8 mouse cellular contexts compared by ENCODE assay signal in the genomic region with DNA sequence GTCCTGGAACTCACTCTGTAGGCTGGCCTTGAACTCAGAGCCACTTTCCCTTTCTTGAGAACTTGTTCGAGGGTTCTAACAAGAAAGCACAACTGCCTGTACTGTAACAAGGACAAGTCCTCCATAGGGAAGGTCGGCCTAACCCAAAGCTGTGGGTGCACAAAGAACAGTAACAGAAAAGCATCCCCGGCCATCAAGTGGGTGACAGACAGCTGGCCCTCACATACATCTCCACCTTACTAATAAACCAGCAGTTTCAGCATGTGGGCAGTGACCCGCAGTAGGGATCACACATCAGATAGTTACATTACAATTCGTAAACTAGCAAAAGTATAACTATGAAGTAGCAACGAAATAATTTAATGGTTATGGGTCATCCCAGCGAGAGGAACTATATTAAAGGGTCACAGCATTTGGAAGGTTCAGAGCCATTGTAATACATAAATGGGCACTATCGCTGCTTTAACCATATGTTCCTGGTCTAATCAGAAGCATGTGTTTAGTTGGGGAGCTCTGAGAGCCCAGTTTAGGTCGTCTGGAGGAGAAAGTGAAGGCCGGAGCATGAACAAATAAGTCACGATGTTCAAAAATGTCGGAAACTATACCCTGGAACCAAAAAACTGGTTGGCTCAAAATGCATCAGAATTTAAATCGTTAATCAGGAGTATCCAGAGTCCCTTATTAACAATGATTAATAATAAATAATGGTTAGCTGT. TPM values are rescaled to one million over a fixed set of nuclear protein-coding genes. Genes with fewer than 3 reads are reported as not detected.
A peak's percentile ranks its signal among the peaks of the same experiment; 100 is the strongest.
DNase-seq lines count a peak whose midpoint lies in the region; ATAC-seq and TF ChIP-seq lines count a peak whose summit lies in the region.

No protein-coding gene starts in this region.

- no peaks in the 10 kb centered on the region for H3K27me3 ChIP-seq in hindbrain, embryonic 11.5 days (ENCODE audit: control insufficient read depth, insufficient read depth, low read length)
- H3K27me3 ChIP-seq in midbrain, embryonic 14.5 days (ENCODE audit: control insufficient read depth, insufficient read depth, low read length) = no peaks in the 10 kb centered on the region

- ATAC-seq in hindbrain, embryonic 11.5 days (ENCODE audit: low FRiP score) = peak; percentile 48
- peak; percentile 39 for ATAC-seq in midbrain, embryonic 14.5 days (ENCODE audit: low FRiP score, low TSS enrichment)

- peak overlapping the region; percentile 64 for H3K4me2 ChIP-seq in hindbrain, embryonic 11.5 days (replicated peaks; ENCODE audit: low read depth, low read length)
- H3K4me2 ChIP-seq in midbrain, embryonic 14.5 days (ENCODE audit: low read length) = peak overlapping the region; percentile 85

- H3K36me3 ChIP-seq in hindbrain, embryonic 11.5 days (ENCODE audit: control insufficient read depth, insufficient read depth, low read length) = peaks cover 13% of the 10 kb centered on the region; the same call in 1 of the 2 replicates
- peaks cover 25% of the 10 kb centered on the region for H3K36me3 ChIP-seq in midbrain, embryonic 14.5 days (ENCODE audit: control insufficient read depth, insufficient read depth, low read length)

- no peak for TF ChIP-seq CTCF in layer of hippocampus, adult 2 months (conservative IDR thresholded peaks at IDR 0.05)

- peak overlapping the region; percentile 91 for H3K27ac ChIP-seq in layer of hippocampus, adult 2 months
- H3K27ac ChIP-seq in brown adipose tissue, adult 24 weeks (replicated peaks; ENCODE audit: low read depth, low read length) = no peak overlapping the region
- H3K27ac ChIP-seq in hindbrain, embryonic 11.5 days (ENCODE audit: low read depth, low read length) = no peak overlapping the region
- H3K27ac ChIP-seq in midbrain, embryonic 14.5 days (replicated peaks; ENCODE audit: low read depth, low read length) = peak overlapping the region; percentile 84

- no peaks in the 10 kb centered on the region; the same call in 1 of the 2 replicates for H3K4me1 ChIP-seq in brown adipose tissue, adult 24 weeks (ENCODE audit: control insufficient read depth, insufficient read depth, insufficient read length, low read length)
- no peaks in the 10 kb centered on the region for H3K4me1 ChIP-seq in hindbrain, embryonic 11.5 days (replicated peaks; ENCODE audit: control insufficient read depth, insufficient read depth, low read length)
- peaks cover 6% of the 10 kb centered on the region; the same call in 1 of the 2 replicates for H3K4me1 ChIP-seq in midbrain, embryonic 14.5 days (ENCODE audit: control insufficient read depth, insufficient read depth, low read length)

- WGBS in hindbrain, embryonic 11.5 days = 38% methylated on average over 13 of the region's 13 CpGs
- WGBS in midbrain, embryonic 14.5 days = 37% methylated on average over 13 of the region's 13 CpGs

- H3K9ac ChIP-seq in hindbrain, embryonic 11.5 days (ENCODE audit: low read depth, low read length) = peak overlapping the region; percentile 87
- peak overlapping the region; percentile 88 for H3K9ac ChIP-seq in midbrain, embryonic 14.5 days (replicated peaks; ENCODE audit: low read length)

- no peak for DNase-seq in layer of hippocampus, adult 2 months (ENCODE audit: low spot score in 2 of 2)
- no peak for DNase-seq in layer of hippocampus, postnatal 25 days (ENCODE audit: extremely low spot score in 1 of 2, low spot score in 1 of 2)
- DNase-seq in hindbrain, embryonic 11.5 days (ENCODE audit: low spot score) = peak; percentile 48
- DNase-seq in midbrain, embryonic 14.5 days = no peak
- no peak for DNase-seq in yolk sac, embryonic 10.5 days (ENCODE audit: low spot score)
- no peak for DNase-seq in frontal cortex, postnatal 14 days (ENCODE audit: low spot score in 2 of 2)
- DNase-seq in left cerebral cortex, postnatal 10 days (ENCODE audit: extremely low spot score in 1 of 2, low spot score in 2 of 2) = no peak

- intact Hi-C loops in left cerebral cortex, postnatal 10 days (cut with DNase I) = no loop called here

- no peaks in the 10 kb centered on the region for H3K9me3 ChIP-seq in hindbrain, embryonic 11.5 days (ENCODE audit: control insufficient read depth, low read length)
- H3K9me3 ChIP-seq in midbrain, embryonic 14.5 days (ENCODE audit: control insufficient read depth, low read length) = no peaks in the 10 kb centered on the region

- peak overlapping the region; percentile 66 for H3K4me3 ChIP-seq in layer of hippocampus, adult 2 months
- H3K4me3 ChIP-seq in brown adipose tissue, adult 24 weeks (ENCODE audit: insufficient read depth, low read depth, low read length) = peak overlapping the region; percentile 75
- H3K4me3 ChIP-seq in hindbrain, embryonic 11.5 days (ENCODE audit: low read depth, low read length) = peak overlapping the region; percentile 82
- H3K4me3 ChIP-seq in midbrain, embryonic 14.5 days (replicated peaks; ENCODE audit: low read depth, low read length) = peak overlapping the region; percentile 73

RNA-seq across cellular contexts. Expression of a gene that starts 0.6 kb away (rescaled TPM):
- 10 to 100 TPM; 29.5 to 32.9 TPM for total RNA-seq in layer of hippocampus, adult 2 months (2021)
- 10 to 100 TPM; 26.7 to 33.1 TPM for total RNA-seq in layer of hippocampus, postnatal 25 days (2021)
- 4.0 and 8.8 TPM in 2 replicates for polyA plus RNA-seq in brown adipose tissue, adult 24 weeks (2012; ENCODE audit: insufficient read depth, insufficient read length, missing spikeins)
- 30.5 and 34.8 TPM in 2 replicates for polyA plus RNA-seq in hindbrain, embryonic 11.5 days (2014; fragmentation: Nextera tagmentation; extraction: Ambion mirVana)
- 25.5 and 39.5 TPM in 2 replicates for polyA plus RNA-seq in midbrain, embryonic 14.5 days (2014; fragmentation: Nextera tagmentation; extraction: Ambion mirVana)
- total RNA-seq in left cerebral cortex, postnatal 10 days (2021) = 10 to 100 TPM; 25.7 to 27.5 TPM

RNA-seq across cellular contexts. Expression of a gene that starts 25.4 kb away (rescaled TPM):
- total RNA-seq in layer of hippocampus, adult 2 months (2021) = 10 to 100 TPM; 12.1 to 12.8 TPM
- 10 to 100 TPM; 13.5 to 14.9 TPM for total RNA-seq in layer of hippocampus, postnatal 25 days (2021)
- polyA plus RNA-seq in brown adipose tissue, adult 24 weeks (2012; ENCODE audit: insufficient read depth, insufficient read length, missing spikeins) = 1.4 TPM in 1 of 2 replicates, not detected in the other
- 0.86 and 1.0 TPM in 2 replicates for polyA plus RNA-seq in hindbrain, embryonic 11.5 days (2014; fragmentation: Nextera tagmentation; extraction: Ambion mirVana)
- polyA plus RNA-seq in midbrain, embryonic 14.5 days (2014; fragmentation: Nextera tagmentation; extraction: Ambion mirVana) = 1.6 and 1.8 TPM in 2 replicates
- 10 to 100 TPM; 12.1 to 12.3 TPM for total RNA-seq in left cerebral cortex, postnatal 10 days (2021)

RNA-seq across cellular contexts. Expression of a gene that starts 48.2 kb away (rescaled TPM):
- 100 to 1,000 TPM; 117 to 130 TPM for total RNA-seq in layer of hippocampus, adult 2 months (2021)
- total RNA-seq in layer of hippocampus, postnatal 25 days (2021) = 100 to 1,000 TPM; 111 to 132 TPM
- 22.5 and 28.6 TPM in 2 replicates for polyA plus RNA-seq in brown adipose tissue, adult 24 weeks (2012; ENCODE audit: insufficient read depth, insufficient read length, missing spikeins)
- 80.7 and 80.9 TPM in 2 replicates for polyA plus RNA-seq in hindbrain, embryonic 11.5 days (2014; fragmentation: Nextera tagmentation; extraction: Ambion mirVana)
- polyA plus RNA-seq in midbrain, embryonic 14.5 days (2014; fragmentation: Nextera tagmentation; extraction: Ambion mirVana) = 29.7 and 55.1 TPM in 2 replicates
- total RNA-seq in left cerebral cortex, postnatal 10 days (2021) = 10 to 100 TPM; 70.0 to 70.8 TPM

Comparison
In these comparisons a context has a peak if more than half of its experiments do, and no peak if none do; other contexts are left out.
1. H3K27ac ChIP-seq: peak in layer of hippocampus, adult 2 months (single experiment) and midbrain, embryonic 14.5 days (single experiment); none in brown adipose tissue, adult 24 weeks (single experiment) and hindbrain, embryonic 11.5 days (single experiment).
2. Peak in every context shown above with its lines, with median percentiles within 50 percentile points of each other: H3K4me3 ChIP-seq.